Mouse (Mus musculus) erythroid progenitor cell, adult 5-6 weeks (primary cell): ENCODE results near the gene Lhfpl2. TPM values are rescaled to one million over a fixed set of nuclear protein-coding genes. Genes with fewer than 3 reads are reported as not detected.
"Not testable (repeated sequence)": the region's sequence is repeated elsewhere in the genome, so short reads cannot be mapped to it uniquely, and the experiment has no call there.

Experiments used
- ATAC-seq: replicated peaks from 2 replicates; pipeline ENCODE4 v1.8.0; 2016; ENCODE audit warnings: moderate number of reproducible peaks, mild to moderate bottlenecking, moderate TSS enrichment, inconsistent platforms; ENCODE audit not compliant: poor library complexity, low FRiP score, severe bottlenecking
- total RNA-seq, 2 experiments: library from RNA; stranded (forward) in 1 of 2; stranded (reverse) in 1 of 2; fragments of 150-400 nt in 1 of 2; fragments of 186-747, 209-891 nt in 1 of 2; gene quantifications; 2 replicates each; pipeline versions ENCODE4 v1.2.3 to v1.2.4; 2015 to 2017; ENCODE audit warnings: low replicate concordance in 2 of 2

The Lhfpl2 gene
- total RNA-seq (2015; ENCODE audit: low replicate concordance) (3.6 and 6.7 TPM in 2 replicates), total RNA-seq (2017; ENCODE audit: low replicate concordance) (2.6 and 7.8 TPM in 2 replicates)

GRCm38 (mm10) chr13:94057563-94058560 lies at the start of gene Lhfpl2:
Gene Lhfpl2 (plus strand): TSS chr13:94057796.
- no peak for ATAC-seq

GRCm38 (mm10) chr13:94011996-94012575 lies 45.5 kb upstream of the Lhfpl2 start:
- no peak for ATAC-seq

- ATAC-seq, result no peak
Measured at GRCm38 (mm10) chr13:94013986-94014385, 43.6 kb upstream of the Lhfpl2 start.

GRCm38 (mm10) chr13:94024575-94024974 lies 33.0 kb upstream of the Lhfpl2 start:
- not testable (repeated sequence) for ATAC-seq

- ATAC-seq, result no peak
Measured at GRCm38 (mm10) chr13:94029147-94029546, 28.4 kb upstream of the Lhfpl2 start.

GRCm38 (mm10) chr13:94030551-94030950 lies 27.0 kb upstream of the Lhfpl2 start:
- no peak for ATAC-seq

- ATAC-seq, result no peak
Measured at GRCm38 (mm10) chr13:94037313-94038051, 20.1 kb upstream of the Lhfpl2 start.

- no peak for ATAC-seq
Measured at GRCm38 (mm10) chr13:94038052-94038340, 19.6 kb upstream of the Lhfpl2 start.

- no peak for ATAC-seq
Measured at GRCm38 (mm10) chr13:94050036-94050435, 7.6 kb upstream of the Lhfpl2 start.

- no peak for ATAC-seq
Measured at GRCm38 (mm10) chr13:94050782-94051181, 6.8 kb upstream of the Lhfpl2 start.

GRCm38 (mm10) chr13:94057036-94057562 lies 497 bp upstream of the Lhfpl2 start:
- ATAC-seq, result no peak

GRCm38 (mm10) chr13:94058642-94059222 lies 1.1 kb downstream of the Lhfpl2 start:
- no peak for ATAC-seq

GRCm38 (mm10) chr13:94059373-94059772 lies 1.8 kb downstream of the Lhfpl2 start:
- no peak for ATAC-seq

- 0 out of 2 replicates have a peak, but pooled peaks have one; percentile 19 for ATAC-seq
Measured at GRCm38 (mm10) chr13:94059778-94060177, 2.2 kb downstream of the Lhfpl2 start.

- ATAC-seq, result no peak
Measured at GRCm38 (mm10) chr13:94060461-94060860, 2.9 kb downstream of the Lhfpl2 start.

GRCm38 (mm10) chr13:94061256-94061877 lies 3.8 kb downstream of the Lhfpl2 start:
- no peak for ATAC-seq

- ATAC-seq, result no peak
Measured at GRCm38 (mm10) chr13:94062349-94063111, 4.9 kb downstream of the Lhfpl2 start.

GRCm38 (mm10) chr13:94063156-94063555 lies 5.6 kb downstream of the Lhfpl2 start:
- no peak for ATAC-seq

GRCm38 (mm10) chr13:94064571-94064970 lies 7.0 kb downstream of the Lhfpl2 start:
- ATAC-seq, result no peak
